Mouse (Mus musculus): Measurements from ENCODE around the gene Cd300lg. TPM values are rescaled to one million over a fixed set of nuclear protein-coding genes. Genes with fewer than 3 reads are reported as not detected.

The Cd300lg gene
- polyA plus RNA-seq (2012; rRNA removed) = 1.4 and 1.5 TPM in 2 replicates

GRCm38 (mm10) chr11:102041350-102041949, at the start of gene Cd300lg:
Gene Cd300lg (plus strand): TSS chr11:102041509.

GRCm38 (mm10) chr11:102028087-102028816, 13.1 kb upstream of the Cd300lg start, which contains the start of gene Mpp3:
Gene Mpp3 (minus strand): TSS chr11:102028461.

GRCm38 (mm10) chr11:102087931-102088898, 46.9 kb downstream of the Cd300lg start, which contains the start of gene Mpp2:
Gene Mpp2 (minus strand): TSS chr11:102088515.

GRCm38 (mm10) chr11:102101219-102101618, 59.9 kb downstream of the Cd300lg start, which contains the start of gene Ppy:
Gene Ppy (minus strand): TSS chr11:102101319.

Other genes with a start within 250 kb of the Cd300lg start
- 0.16 TPM in 2 replicates for gene Meox1, start 147.1 kb upstream of the Cd300lg start, polyA plus RNA-seq (2012; rRNA removed)
- 0.08 and 0.12 TPM in 2 replicates for gene Sost, start 74.5 kb upstream of the Cd300lg start, polyA plus RNA-seq (2012; rRNA removed)
- not detected in 2 replicates for gene Cfap97d1, start 57.2 kb upstream of the Cd300lg start, polyA plus RNA-seq (2012; rRNA removed)
- 7.9 and 8.0 TPM in 2 replicates for gene Dusp3, start 54.5 kb upstream of the Cd300lg start, polyA plus RNA-seq (2012; rRNA removed)
- gene Mpp3, start 13.0 kb upstream of the Cd300lg start, polyA plus RNA-seq (2012; rRNA removed) = 0.62 and 1.1 TPM in 2 replicates
- 3.7 and 4.3 TPM in 2 replicates for gene Mpp2, start 47.0 kb downstream of the Cd300lg start, polyA plus RNA-seq (2012; rRNA removed)
- 0.19 TPM in 1 of 2 replicates, not detected in the other for gene Ppy, start 59.8 kb downstream of the Cd300lg start, polyA plus RNA-seq (2012; rRNA removed)
- 0.61 and 1.6 TPM in 2 replicates for gene Pyy, start 66.3 kb downstream of the Cd300lg start, polyA plus RNA-seq (2012; rRNA removed)
- gene Nags, start 104.0 kb downstream of the Cd300lg start, polyA plus RNA-seq (2012; rRNA removed) = 24.4 and 27.6 TPM in 2 replicates
- 6.8 and 7.4 TPM in 2 replicates for gene Tmem101, start 114.9 kb downstream of the Cd300lg start, polyA plus RNA-seq (2012; rRNA removed)
- 11.3 and 13.1 TPM in 2 replicates for gene Lsm12, start 143.8 kb downstream of the Cd300lg start, polyA plus RNA-seq (2012; rRNA removed)
- gene G6pc3, start 148.1 kb downstream of the Cd300lg start, polyA plus RNA-seq (2012; rRNA removed) = 9.6 and 11.1 TPM in 2 replicates
- gene Hdac5, start 188.7 kb downstream of the Cd300lg start, polyA plus RNA-seq (2012; rRNA removed) = 23.1 and 27.8 TPM in 2 replicates
- gene BC030867, start 207.4 kb downstream of the Cd300lg start, polyA plus RNA-seq (2012; rRNA removed) = 4.9 and 5.0 TPM in 2 replicates
- gene Asb16, start 227.2 kb downstream of the Cd300lg start, polyA plus RNA-seq (2012; rRNA removed) = 0.20 and 0.26 TPM in 2 replicates
- gene Tmub2, start 243.4 kb downstream of the Cd300lg start, polyA plus RNA-seq (2012; rRNA removed) = 21.9 and 22.2 TPM in 2 replicates

All from liver, embryonic 18 days (tissue).